Mouse (Mus musculus): Measurements from ENCODE around the gene Ptprn2. TPM values are rescaled to one million over a fixed set of nuclear protein-coding genes. Genes with fewer than 3 reads are reported as not detected.

Gene Ptprn2
- polyA plus RNA-seq, 1 experiment from 2014 or later = 15.8 TPM

GRCm38 (mm10) chr12:116888856-116889255 lies 403.3 kb downstream of the Ptprn2 start:
- Histone ChIP-seq H3K27me3 (ENCODE audit: control insufficient read depth, insufficient read depth, low read length) (no peaks in the 10 kb centered on the region), H3K27ac (replicated peaks; ENCODE audit: low read depth, low read length) (peak overlapping the region; percentile 76; the same call in 1 of the 2 replicates), H3K4me3 (replicated peaks; ENCODE audit: low read depth, low read length) (no peak overlapping the region), H3K4me1 (ENCODE audit: control insufficient read depth, insufficient read depth, low read length) (peaks cover 25% of the 10 kb centered on the region), H3K36me3 (ENCODE audit: control insufficient read depth, insufficient read depth, low read length) (no peaks in the 10 kb centered on the region), H3K9ac (replicated peaks; ENCODE audit: low read length) (no peak overlapping the region), H3K4me2 (ENCODE audit: low read length) (no peak overlapping the region), H3K9me3 (ENCODE audit: control insufficient read depth, low read length) (no peaks in the 10 kb centered on the region)
- peak; percentile 84 for DNase-seq
- WGBS = 66% methylated on average over 2 of the region's 2 CpGs
- peak; percentile 22; the same call in 1 of the 2 replicates for ATAC-seq (ENCODE audit: low FRiP score, low TSS enrichment)

- 84% methylated on average over 8 of the region's 8 CpGs for WGBS
- Histone ChIP-seq H3K4me2 (ENCODE audit: low read length) (no peak overlapping the region), H3K36me3 (ENCODE audit: control insufficient read depth, insufficient read depth, low read length) (no peaks in the 10 kb centered on the region), H3K9ac (replicated peaks; ENCODE audit: low read length) (no peak overlapping the region; the same call in 1 of the 2 replicates), H3K9me3 (ENCODE audit: control insufficient read depth, low read length) (no peaks in the 10 kb centered on the region), H3K27ac (replicated peaks; ENCODE audit: low read depth, low read length) (0 out of 2 replicates have a peak overlapping the region, but pooled peaks have one; percentile 20), H3K4me3 (replicated peaks; ENCODE audit: low read depth, low read length) (no peak overlapping the region), H3K4me1 (ENCODE audit: control insufficient read depth, insufficient read depth, low read length) (peaks cover 21% of the 10 kb centered on the region), H3K27me3 (ENCODE audit: control insufficient read depth, insufficient read depth, low read length) (no peaks in the 10 kb centered on the region)
- no peak for DNase-seq
- ATAC-seq (ENCODE audit: low FRiP score, low TSS enrichment) = no peak
Measured at GRCm38 (mm10) chr12:116892584-116892983, 407.1 kb downstream of the Ptprn2 start.

GRCm38 (mm10) chr12:116896651-116897050 lies 411.1 kb downstream of the Ptprn2 start:
- no peak overlapping the region for H3K27ac ChIP-seq (replicated peaks; ENCODE audit: low read depth, low read length)
- H3K27me3 ChIP-seq (ENCODE audit: control insufficient read depth, insufficient read depth, low read length) = no peaks in the 10 kb centered on the region
- 56% methylated on average over 2 of the region's 2 CpGs for WGBS
- H3K9ac ChIP-seq (replicated peaks; ENCODE audit: low read length) = no peak overlapping the region
- no peak for ATAC-seq (ENCODE audit: low FRiP score, low TSS enrichment)
- H3K4me1 ChIP-seq (ENCODE audit: control insufficient read depth, insufficient read depth, low read length) = no peaks in the 10 kb centered on the region
- H3K4me3 ChIP-seq (replicated peaks; ENCODE audit: low read depth, low read length) = no peak overlapping the region
- no peak overlapping the region for H3K4me2 ChIP-seq (ENCODE audit: low read length)
- no peaks in the 10 kb centered on the region for H3K9me3 ChIP-seq (ENCODE audit: control insufficient read depth, low read length)
- no peak for DNase-seq
- no peaks in the 10 kb centered on the region for H3K36me3 ChIP-seq (ENCODE audit: control insufficient read depth, insufficient read depth, low read length)

GRCm38 (mm10) chr12:116901773-116902172 lies 416.3 kb downstream of the Ptprn2 start:
- WGBS = 56% methylated on average over 3 of the region's 3 CpGs
- Histone ChIP-seq H3K27ac (replicated peaks; ENCODE audit: low read depth, low read length) (no peak overlapping the region), H3K27me3 (ENCODE audit: control insufficient read depth, insufficient read depth, low read length) (no peaks in the 10 kb centered on the region), H3K9ac (replicated peaks; ENCODE audit: low read length) (no peak overlapping the region), H3K4me2 (ENCODE audit: low read length) (no peak overlapping the region), H3K9me3 (ENCODE audit: control insufficient read depth, low read length) (no peaks in the 10 kb centered on the region), H3K36me3 (ENCODE audit: control insufficient read depth, insufficient read depth, low read length) (no peaks in the 10 kb centered on the region), H3K4me1 (ENCODE audit: control insufficient read depth, insufficient read depth, low read length) (peaks cover under 1% of the 10 kb centered on the region), H3K4me3 (replicated peaks; ENCODE audit: low read depth, low read length) (no peak overlapping the region)
- DNase-seq (no peak), ATAC-seq (ENCODE audit: low FRiP score, low TSS enrichment) (no peak)

- Histone ChIP-seq H3K4me1 (ENCODE audit: control insufficient read depth, insufficient read depth, low read length) (peaks cover 28% of the 10 kb centered on the region), H3K4me3 (replicated peaks; ENCODE audit: low read depth, low read length) (no peak overlapping the region), H3K27ac (replicated peaks; ENCODE audit: low read depth, low read length) (peak overlapping the region; percentile 77), H3K9me3 (ENCODE audit: control insufficient read depth, low read length) (no peaks in the 10 kb centered on the region), H3K27me3 (ENCODE audit: control insufficient read depth, insufficient read depth, low read length) (no peaks in the 10 kb centered on the region), H3K9ac (replicated peaks; ENCODE audit: low read length) (no peak overlapping the region), H3K4me2 (ENCODE audit: low read length) (no peak overlapping the region), H3K36me3 (ENCODE audit: control insufficient read depth, insufficient read depth, low read length) (no peaks in the 10 kb centered on the region)
- peak; percentile 84 for DNase-seq
- no peak for ATAC-seq (ENCODE audit: low FRiP score, low TSS enrichment)
- WGBS = 10% methylated on average over 1 of the region's 1 CpGs
Measured at GRCm38 (mm10) chr12:116907424-116907823, 421.9 kb downstream of the Ptprn2 start.

- H3K4me3 ChIP-seq (replicated peaks; ENCODE audit: low read depth, low read length) = no peak overlapping the region
- peaks cover 28% of the 10 kb centered on the region for H3K4me1 ChIP-seq (ENCODE audit: control insufficient read depth, insufficient read depth, low read length)
- H3K9me3 ChIP-seq (ENCODE audit: control insufficient read depth, low read length) = no peaks in the 10 kb centered on the region
- H3K27me3 ChIP-seq (ENCODE audit: control insufficient read depth, insufficient read depth, low read length) = no peaks in the 10 kb centered on the region
- no peaks in the 10 kb centered on the region for H3K36me3 ChIP-seq (ENCODE audit: control insufficient read depth, insufficient read depth, low read length)
- peak; percentile 64; the same call in 1 of the 2 replicates for ATAC-seq (ENCODE audit: low FRiP score, low TSS enrichment)
- peak overlapping the region; percentile 77 for H3K27ac ChIP-seq (replicated peaks; ENCODE audit: low read depth, low read length)
- H3K4me2 ChIP-seq (ENCODE audit: low read length) = no peak overlapping the region
- WGBS = 9% methylated on average over 2 of the region's 2 CpGs
- peak; percentile 86 for DNase-seq
- H3K9ac ChIP-seq (replicated peaks; ENCODE audit: low read length) = no peak overlapping the region
Measured at GRCm38 (mm10) chr12:116908668-116909067, 423.1 kb downstream of the Ptprn2 start.

DNA sequence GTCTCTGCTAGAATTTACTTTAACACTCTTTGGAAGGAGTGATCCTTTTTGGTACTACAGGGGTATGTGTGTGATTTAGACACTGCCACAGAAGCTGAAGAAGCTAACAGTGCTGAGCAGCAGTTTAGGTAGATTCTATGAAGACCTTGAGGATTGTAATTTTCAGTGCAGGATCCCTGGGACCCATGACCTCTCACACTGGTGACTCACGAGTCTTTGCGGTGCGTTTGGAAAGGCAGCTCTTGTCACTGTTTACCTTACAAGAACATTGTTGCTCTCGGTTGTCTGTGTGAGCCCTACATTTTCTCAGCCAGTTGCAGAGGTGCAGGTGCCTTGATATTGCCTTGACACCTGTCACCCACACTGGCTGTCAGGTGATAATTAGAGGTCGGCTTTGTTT lies 431.3 kb downstream of the Ptprn2 start:
- 79% methylated on average over 5 of the region's 5 CpGs for WGBS
- no peak for DNase-seq
- no peak for ATAC-seq (ENCODE audit: low FRiP score, low TSS enrichment)

GRCm38 (mm10) chr12:116919185-116919584 lies 433.7 kb downstream of the Ptprn2 start:
- Histone ChIP-seq H3K27me3 (ENCODE audit: control insufficient read depth, insufficient read depth, low read length) (no peaks in the 10 kb centered on the region), H3K4me2 (ENCODE audit: low read length) (peak overlapping the region; percentile 3; the same call in 1 of the 2 replicates), H3K27ac (replicated peaks; ENCODE audit: low read depth, low read length) (peak overlapping the region; percentile 89), H3K9me3 (ENCODE audit: control insufficient read depth, low read length) (no peaks in the 10 kb centered on the region), H3K9ac (replicated peaks; ENCODE audit: low read length) (no peak overlapping the region; the same call in 1 of the 2 replicates), H3K4me1 (ENCODE audit: control insufficient read depth, insufficient read depth, low read length) (peaks cover 36% of the 10 kb centered on the region), H3K36me3 (ENCODE audit: control insufficient read depth, insufficient read depth, low read length) (no peaks in the 10 kb centered on the region), H3K4me3 (replicated peaks; ENCODE audit: low read depth, low read length) (no peak overlapping the region)
- DNase-seq = peak; percentile 70
- ATAC-seq (ENCODE audit: low FRiP score, low TSS enrichment) = peak; percentile 53
- WGBS = 14% methylated on average over 6 of the region's 6 CpGs

More for the DNA sequence above, 431.3 kb downstream of the Ptprn2 start:
- Histone ChIP-seq H3K27ac (replicated peaks; ENCODE audit: low read depth, low read length) (no peak overlapping the region; the same call in 1 of the 2 replicates), H3K4me1 (ENCODE audit: control insufficient read depth, insufficient read depth, low read length) (peaks cover 36% of the 10 kb centered on the region), H3K4me2 (ENCODE audit: low read length) (no peak overlapping the region), H3K27me3 (ENCODE audit: control insufficient read depth, insufficient read depth, low read length) (no peaks in the 10 kb centered on the region), H3K9me3 (ENCODE audit: control insufficient read depth, low read length) (no peaks in the 10 kb centered on the region), H3K36me3 (ENCODE audit: control insufficient read depth, insufficient read depth, low read length) (no peaks in the 10 kb centered on the region), H3K4me3 (replicated peaks; ENCODE audit: low read depth, low read length) (no peak overlapping the region), H3K9ac (replicated peaks; ENCODE audit: low read length) (no peak overlapping the region)
